Mouse (Mus musculus) kidney, postnatal 0 days (tissue): ENCODE data around the gene Lrfn2. TPM values are rescaled to one million over a fixed set of nuclear protein-coding genes. Genes with fewer than 3 reads are reported as not detected.
A peak's percentile ranks its signal among the peaks of the same experiment; 100 is the strongest.

ENCODE experiments used
- ATAC-seq: fragments of 200-750 bp; cut with Nextera tagmentation; replicated peaks from 2 replicates; pipeline ENCODE4 v1.8.0; 2017; ENCODE audit warnings: low read depth, moderate number of reproducible peaks, moderate TSS enrichment, moderate library complexity; ENCODE audit not compliant: low FRiP score
- DNase-seq: peaks from one replicate; pipeline ENCODE4 v3.0.0-alpha.2; 2016; ENCODE audit warnings: low spot score
- H3K27ac ChIP-seq: fragments of 300-500 bp; sonication (generic); 2 replicates; pipeline ENCODE4 v1.5.1; 2014; ENCODE audit warnings: mild to moderate bottlenecking
- H3K27me3 ChIP-seq: fragments of 300-500 bp; sonication (generic); 2 replicates; pipeline ENCODE4 v1.6.1; 2014; ENCODE audit warnings: low read length, mixed read lengths; ENCODE audit not compliant: insufficient read depth
- H3K36me3 ChIP-seq: fragments of 300-500 bp; sonication (generic); 2 replicates; pipeline ENCODE4 v1.6.1; 2014; ENCODE audit warnings: low read length, mixed read lengths; ENCODE audit not compliant: insufficient read depth
- H3K4me1 ChIP-seq: fragments of 300-500 bp; sonication (generic); replicated peaks from 2 replicates; pipeline ENCODE4 v1.6.1; 2014; ENCODE audit warnings: antibody characterized with exemption, low read length, mixed read lengths; ENCODE audit not compliant: insufficient read depth
- H3K4me2 ChIP-seq: fragments of 300-500 bp; sonication (generic); 2 replicates; pipeline ENCODE4 v1.6.1; 2014; ENCODE audit warnings: mild to moderate bottlenecking, low read length, moderate library complexity, mixed read lengths
- H3K4me3 ChIP-seq: fragments of 300-500 bp; sonication (generic); replicated peaks from 2 replicates; pipeline ENCODE4 v1.5.1; 2014; ENCODE audit warnings: low read depth, low read length
- H3K9ac ChIP-seq: fragments of 300-500 bp; sonication (generic); 2 replicates; pipeline ENCODE4 v1.6.1; 2014; ENCODE audit warnings: low read depth, low read length
- H3K9me3 ChIP-seq: fragments of 300-500 bp; sonication (generic); replicated peaks from 2 replicates; pipeline ENCODE4 v1.6.1; 2016; ENCODE audit warnings: low read length, inconsistent platforms, mixed read lengths
- CTCF ChIP-seq: IDR thresholded peaks from 2 replicates; pipeline ENCODE4 v1.5.1; 2016; ENCODE audit warnings: antibody characterized with exemption, low read depth, mild to moderate bottlenecking, moderate library complexity
- WGBS: fragments of 180-500 bp; shearing (Covaris S2); extraction: QIAGEN DNeasy Blood & Tissue Kit; methylation state at CpG from one replicate; pipeline ENCODE4 v1.1.7; 2014; 5-methylcytosine and 5-hydroxymethylcytosine counted together
- polyA plus RNA-seq: library from polyadenylated mRNA; unstranded; fragments of >200 nt; fragmentation: Nextera tagmentation; extraction: Ambion mirVana; gene quantifications from 2 replicates; pipeline ENCODE4 v1.2.1, GENCODE M21; 2015

Lrfn2 gene
- polyA plus RNA-seq, 1 experiment from 2014 or later, result 0.97 TPM

DNA sequence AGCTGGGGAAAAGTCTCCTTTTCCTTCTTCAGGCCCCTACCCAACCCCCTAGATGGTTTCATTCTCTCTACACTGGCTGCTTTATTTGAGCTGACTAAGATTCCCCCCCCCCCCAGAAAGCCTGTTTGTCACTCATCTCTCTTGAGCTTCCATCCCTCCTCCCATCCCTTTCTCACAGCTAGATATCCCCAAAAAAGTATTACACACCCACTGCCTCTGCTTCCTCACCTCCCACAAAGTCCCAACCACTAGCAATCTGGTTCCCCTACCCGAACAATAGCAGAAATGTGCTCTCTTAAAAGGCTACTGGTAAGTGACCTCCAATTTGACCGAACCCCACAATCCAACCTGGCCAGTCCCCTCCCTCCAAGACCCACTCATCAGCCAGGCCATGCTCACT, 9.3 kb upstream of the Lrfn2 start:
- no peak for TF ChIP-seq CTCF
- WGBS, result 87% methylated on average over 2 of the region's 2 CpGs
- no peak overlapping the region for H3K27ac ChIP-seq

GRCm38 (mm10) chr17:48925426-48925825, 6.8 kb upstream of the Lrfn2 start:
- WGBS, result 17% methylated on average over 9 of the region's 9 CpGs
- ATAC-seq (no peak), DNase-seq (peak; percentile 69)
- Histone ChIP-seq H3K4me3 (no peak overlapping the region), H3K27ac (no peak overlapping the region), H3K36me3 (no peaks in the 10 kb centered on the region), H3K27me3 (no peaks in the 10 kb centered on the region), H3K4me2 (0 out of 2 replicates have a peak overlapping the region, but pooled peaks have one; percentile 5), H3K9me3 (no peaks in the 10 kb centered on the region), H3K9ac (no peak overlapping the region), H3K4me1 (no peaks in the 10 kb centered on the region)
- TF ChIP-seq CTCF, result no peak

More for the DNA sequence above, 9.3 kb upstream of the Lrfn2 start:
- H3K36me3 ChIP-seq, result no peaks in the 10 kb centered on the region
- no peak overlapping the region for H3K4me2 ChIP-seq
- no peak for ATAC-seq
- DNase-seq, result no peak
- no peaks in the 10 kb centered on the region for H3K4me1 ChIP-seq
- H3K4me3 ChIP-seq, result no peak overlapping the region
- H3K9me3 ChIP-seq, result no peaks in the 10 kb centered on the region
- H3K9ac ChIP-seq, result no peak overlapping the region
- H3K27me3 ChIP-seq, result no peaks in the 10 kb centered on the region

DNA sequence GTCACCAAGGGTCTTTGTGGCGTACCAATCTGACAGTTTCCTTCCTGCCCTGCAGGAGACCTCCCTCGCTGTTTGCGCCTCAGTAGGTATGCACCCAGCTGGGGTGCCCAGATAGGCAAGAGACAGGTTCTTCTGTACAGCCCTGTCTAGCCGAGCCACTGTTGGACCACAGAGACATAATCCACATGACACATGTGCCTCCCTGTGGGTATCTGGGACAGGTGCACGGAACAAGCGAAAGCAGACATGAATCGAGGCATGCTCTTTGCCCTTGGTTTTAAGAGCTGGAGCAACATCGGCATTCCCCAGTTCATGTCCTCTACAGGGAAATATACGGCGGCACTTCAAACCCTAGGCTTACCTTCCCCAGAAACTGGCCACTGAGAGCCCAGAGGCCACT, 1.2 kb upstream of the Lrfn2 start:
- Histone ChIP-seq H3K9ac (no peak overlapping the region), H3K4me1 (peaks cover 11% of the 10 kb centered on the region; the same call in 1 of the 2 replicates), H3K4me3 (no peak overlapping the region), H3K27ac (no peak overlapping the region), H3K9me3 (no peaks in the 10 kb centered on the region), H3K4me2 (peak overlapping the region; percentile 90; the same call in 1 of the 2 replicates), H3K27me3 (peaks cover 11% of the 10 kb centered on the region; the same call in 1 of the 2 replicates), H3K36me3 (no peaks in the 10 kb centered on the region)
- WGBS, result 48% methylated on average over 10 of the region's 10 CpGs
- no peak for DNase-seq
- no peak for ATAC-seq
- TF ChIP-seq CTCF, result no peak; the same call in 1 of the 2 replicates

DNA sequence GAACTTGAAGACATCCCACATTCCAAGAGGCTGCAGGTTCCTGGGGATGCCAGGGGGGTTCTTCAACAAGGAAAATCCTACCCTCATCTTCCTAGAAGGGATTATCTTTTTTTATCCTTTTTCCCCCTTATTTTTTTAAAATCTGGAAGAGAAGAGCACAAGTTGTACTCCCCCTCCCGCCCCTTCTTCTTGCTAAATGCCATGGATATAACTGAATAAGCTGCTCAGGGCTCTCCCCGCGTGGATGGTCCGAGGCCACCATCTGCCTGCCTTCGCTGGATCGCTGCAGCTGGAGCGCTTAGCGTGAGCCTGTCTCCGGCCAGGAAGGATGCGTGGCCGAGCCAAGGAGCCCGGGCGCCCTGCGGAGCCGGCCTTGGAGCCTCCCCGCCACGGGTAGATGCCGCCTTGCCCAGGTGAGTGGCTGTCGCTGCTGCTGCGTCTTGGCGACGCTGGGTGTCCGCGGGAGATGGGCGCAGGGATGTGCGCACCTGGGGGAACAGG, 277 bp downstream of the Lrfn2 start:
- H3K4me2 ChIP-seq, result peak overlapping the region; percentile 90
- DNase-seq, result peak; percentile 41
- H3K4me1 ChIP-seq, result peaks cover 11% of the 10 kb centered on the region; the same call in 1 of the 2 replicates
- no peaks in the 10 kb centered on the region for H3K9me3 ChIP-seq
- peaks cover 11% of the 10 kb centered on the region; the same call in 1 of the 2 replicates for H3K27me3 ChIP-seq
- no peak for ATAC-seq
- no peak for TF ChIP-seq CTCF
- H3K27ac ChIP-seq, result no peak overlapping the region
- under 1% methylated on average over 26 of the region's 26 CpGs for WGBS
- no peaks in the 10 kb centered on the region for H3K36me3 ChIP-seq
- peak overlapping the region; percentile 65; the same call in 1 of the 2 replicates for H3K9ac ChIP-seq
- peak overlapping the region; percentile 44 for H3K4me3 ChIP-seq

- no peak for TF ChIP-seq CTCF
- H3K9me3 ChIP-seq, result no peaks in the 10 kb centered on the region
- DNase-seq, result no peak
- WGBS, result 9% methylated on average over 9 of the region's 9 CpGs
- no peak overlapping the region for H3K9ac ChIP-seq
- no peaks in the 10 kb centered on the region for H3K36me3 ChIP-seq
- peak overlapping the region; percentile 90 for H3K4me2 ChIP-seq
- no peak for ATAC-seq
- H3K27ac ChIP-seq, result no peak overlapping the region
- peaks cover 11% of the 10 kb centered on the region; the same call in 1 of the 2 replicates for H3K4me1 ChIP-seq
- H3K4me3 ChIP-seq, result peak overlapping the region; percentile 44
- peaks cover 11% of the 10 kb centered on the region; the same call in 1 of the 2 replicates for H3K27me3 ChIP-seq
Observed at GRCm38 (mm10) chr17:48932916-48933315, 737 bp downstream of the Lrfn2 start.

DNA sequence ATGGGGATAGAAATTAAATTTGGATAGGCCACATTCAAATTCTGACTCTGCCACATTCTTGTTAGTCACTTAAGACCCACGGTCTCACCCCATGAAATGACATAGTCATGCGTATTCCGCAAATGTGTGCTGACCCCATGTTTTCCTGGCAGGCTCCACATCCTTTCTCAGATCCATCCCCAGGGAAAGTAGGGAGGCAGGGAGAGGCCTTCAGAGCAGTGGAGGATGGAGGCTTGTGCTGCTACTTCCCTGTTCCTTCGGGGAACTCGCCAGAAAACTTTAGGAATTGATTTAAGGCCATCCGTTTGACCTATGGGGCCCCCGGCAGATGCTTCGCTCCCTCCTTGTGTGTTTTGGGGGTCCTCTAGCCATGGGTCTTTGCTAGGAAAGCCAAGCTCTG, 3.0 kb downstream of the Lrfn2 start:
- Histone ChIP-seq H3K9me3 (no peaks in the 10 kb centered on the region), H3K27ac (no peak overlapping the region), H3K4me3 (no peak overlapping the region), H3K4me2 (no peak overlapping the region), H3K27me3 (peaks cover 11% of the 10 kb centered on the region; the same call in 1 of the 2 replicates), H3K9ac (no peak overlapping the region), H3K4me1 (peaks cover 11% of the 10 kb centered on the region; the same call in 1 of the 2 replicates), H3K36me3 (no peaks in the 10 kb centered on the region)
- no peak for TF ChIP-seq CTCF
- 23% methylated on average over 8 of the region's 8 CpGs for WGBS
- ATAC-seq (no peak), DNase-seq (peak; percentile 61)
